Mouse (Mus musculus) liver, postnatal 0 days (tissue): ENCODE measurements at regions not wholly inside any gene's neighbourhood (a gene's known extent, or its start where the extent isn't known, plus 50 kb on each side); places are given as distances from the start of the nearest gene placed in this dataset.

ENCODE experiments used
- CTCF ChIP-seq: sonication (generic); IDR thresholded peaks from 2 replicates; pipeline ENCODE4 v1.5.1; 2016; ENCODE audit warnings: antibody characterized with exemption, low read depth
- EP300 ChIP-seq: IDR thresholded peaks from 2 replicates; pipeline ENCODE4 v1.6.1; 2016; ENCODE audit warnings: antibody characterized with exemption, low read depth, mild to moderate bottlenecking

DNA sequence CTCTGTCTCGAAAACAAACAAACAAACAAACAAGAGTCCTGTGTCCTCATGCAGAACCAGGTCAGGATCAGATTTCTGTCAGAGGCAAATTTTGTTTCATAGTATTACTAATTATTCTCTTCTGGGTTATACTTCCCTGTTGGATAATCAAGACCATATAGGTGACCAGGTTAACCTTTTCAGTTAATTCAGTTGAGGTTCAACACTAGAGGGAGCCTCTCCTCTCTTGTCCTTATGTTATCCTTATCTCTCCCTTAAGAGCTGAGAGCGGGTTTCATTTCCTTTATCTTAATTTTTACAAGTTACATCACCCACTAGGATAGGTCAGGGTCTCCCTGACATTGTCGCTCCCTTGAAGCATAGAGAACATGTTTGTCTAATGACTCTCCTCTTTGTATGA is 160.4 kb upstream of the Isx start:
- TF ChIP-seq CTCF (no peak), EP300 (no peak)
